18 mouse cellular contexts compared by ENCODE assay signal in genomic region chrX:77608947-77609703, GRCm38 (mm10).
DNase-seq lines count a peak whose midpoint lies in the region; ATAC-seq and TF ChIP-seq lines count a peak whose summit lies in the region.
"Had no signal": no experiment of that assay in that cellular context is flagged by ENCODE, and none has a peak within 500 bp of the region (broad histone marks: within the 10 kb centered on the region; RNA-seq: fewer than 3 reads in every experiment).

No protein-coding gene starts in this region.

- H3K9me3 ChIP-seq in liver, embryonic 11.5 days (ENCODE audit: control insufficient read depth, low read length) = no peaks in the 10 kb centered on the region
- H3K9me3 ChIP-seq: embryonic facial prominence, embryonic 10.5 days; liver, embryonic 13.5 days; midbrain, embryonic 15.5 days; neural tube, embryonic 12.5 days had no signal

- TF ChIP-seq CTCF in gastrocnemius, adult 2 months (IDR thresholded peaks at IDR 0.05) = no peak
- no peak for TF ChIP-seq CTCF in liver, adult 2 months (IDR thresholded peaks at IDR 0.05; ENCODE audit: low read depth, low read length)

- peaks cover 5% of the 10 kb centered on the region; the same call in 1 of the 2 replicates for H3K79me2 ChIP-seq in liver, adult 2 months (ENCODE audit: control insufficient read depth, insufficient read depth, low read length)

- intact Hi-C loops in gastrocnemius, adult 2 months (cut with DNase I) = no loop called here
- intact Hi-C loops in gastrocnemius, postnatal 36 days (cut with DNase I) = no loop called here

- H3K9ac ChIP-seq in liver, adult 2 months (ENCODE audit: low read depth, low read length) = no peak overlapping the region
- H3K9ac ChIP-seq in liver, embryonic 11.5 days (ENCODE audit: low read depth, low read length) = no peak overlapping the region
- H3K9ac ChIP-seq: liver, embryonic 13.5 days; midbrain, embryonic 15.5 days; neural tube, embryonic 12.5 days had no signal

- peak overlapping the region; percentile 12; the same call in 1 of the 2 replicates for H3K27ac ChIP-seq in gastrocnemius, adult 2 months
- no peak overlapping the region for H3K27ac ChIP-seq in liver, adult 2 months (replicated peaks; ENCODE audit: insufficient read depth, low read depth, low read length)
- H3K27ac ChIP-seq in liver, embryonic 11.5 days (ENCODE audit: low read depth, low read length) = no peak overlapping the region
- H3K27ac ChIP-seq: embryonic facial prominence, embryonic 10.5 days; hindbrain, postnatal 0 days; liver, embryonic 13.5 days; midbrain, embryonic 15.5 days; neural tube, embryonic 12.5 days had no signal

- no peak for ATAC-seq in liver, embryonic 11.5 days (replicated peaks; ENCODE audit: low FRiP score)
- ATAC-seq: hindbrain, postnatal 0 days; midbrain, embryonic 15.5 days had no signal

- DNase-seq in gastrocnemius, adult 2 months = no peak
- no peak for DNase-seq in gastrocnemius, postnatal 36 days
- DNase-seq in liver, adult 2 months (ENCODE audit: extremely low read depth, low read depth, low spot score) = peak; percentile 46
- no peak for DNase-seq in liver, embryonic 11.5 days (ENCODE audit: low spot score)
- peak; percentile 5 for DNase-seq in WW6 (ENCODE audit: low read depth, low spot score)
- peak; percentile 19 for DNase-seq in naive thymus-derived CD4-positive, alpha-beta T cell, adult 2 months (ENCODE audit: low read depth)
- DNase-seq in MN1 (ENCODE audit: low spot score) = no peak
- DNase-seq: adrenal gland, adult 2 months; cerebellum, adult 9-11 months; heart, adult 18-20 months; kidney, postnatal 10 days; liver, embryonic 13.5 days; spleen, adult 18-20 months; thymus, postnatal 4 days had no signal

- H3K4me2 ChIP-seq in liver, embryonic 11.5 days = no peak overlapping the region
- H3K4me2 ChIP-seq: liver, embryonic 13.5 days; midbrain, embryonic 15.5 days; neural tube, embryonic 12.5 days had no signal

- TF ChIP-seq POLR2A in liver, adult 2 months (IDR thresholded peaks at IDR 0.05; ENCODE audit: extremely low read depth, insufficient read depth, low read length) = no peak

- 8% methylated on average over 2 of the region's 2 CpGs for WGBS in liver, adult 2 months
- WGBS in liver, embryonic 11.5 days = 56% methylated on average over 2 of the region's 2 CpGs

- H3K27me3 ChIP-seq in liver, adult 2 months (ENCODE audit: control insufficient read depth, insufficient read depth, low read length) = no peaks in the 10 kb centered on the region
- H3K27me3 ChIP-seq in liver, embryonic 11.5 days (replicated peaks; ENCODE audit: control insufficient read depth, insufficient read depth, low read length) = no peaks in the 10 kb centered on the region
- H3K27me3 ChIP-seq: liver, embryonic 13.5 days; midbrain, embryonic 15.5 days; neural tube, embryonic 12.5 days had no signal

- H3K4me3 ChIP-seq in gastrocnemius, adult 2 months = no peak overlapping the region
- no peak overlapping the region for H3K4me3 ChIP-seq in liver, adult 2 months (ENCODE audit: insufficient read depth, low read depth, low read length)
- no peak overlapping the region for H3K4me3 ChIP-seq in liver, embryonic 11.5 days (ENCODE audit: low read depth, low read length)
- H3K4me3 ChIP-seq: embryonic facial prominence, embryonic 10.5 days; liver, embryonic 13.5 days; midbrain, embryonic 15.5 days; neural tube, embryonic 12.5 days had no signal

- peaks cover 9% of the 10 kb centered on the region for H3K4me1 ChIP-seq in liver, adult 2 months (ENCODE audit: control insufficient read depth, insufficient read depth, low read length)
- H3K4me1 ChIP-seq in liver, embryonic 11.5 days (replicated peaks; ENCODE audit: control insufficient read depth, insufficient read depth, low read length) = 0 out of 2 replicates have a peak, but pooled peaks cover 3% of the 10 kb centered on the region
- H3K4me1 ChIP-seq: embryonic facial prominence, embryonic 10.5 days; liver, embryonic 13.5 days; midbrain, embryonic 15.5 days; neural tube, embryonic 12.5 days had no signal

- no peaks in the 10 kb centered on the region for H3K36me3 ChIP-seq in liver, adult 2 months (ENCODE audit: control insufficient read depth, insufficient read depth, low read length)
- no peaks in the 10 kb centered on the region for H3K36me3 ChIP-seq in liver, embryonic 11.5 days (ENCODE audit: control insufficient read depth, insufficient read depth, low read length)
- H3K36me3 ChIP-seq: embryonic facial prominence, embryonic 10.5 days; liver, embryonic 13.5 days; midbrain, embryonic 15.5 days; neural tube, embryonic 12.5 days had no signal

Comparison
In these comparisons a context has a peak if more than half of its experiments do, and no peak if none do; other contexts are left out.
1. DNase-seq: peak in liver, adult 2 months (single experiment), WW6 (single experiment) and naive thymus-derived CD4-positive, alpha-beta T cell, adult 2 months (single experiment); none in gastrocnemius, adult 2 months (single experiment), gastrocnemius, postnatal 36 days (0 of 2), liver, embryonic 11.5 days (single experiment) and MN1 (single experiment).